Mouse (Mus musculus): ENCODE measurements around the gene Dnal4. TPM values are rescaled to one million over a fixed set of nuclear protein-coding genes. Genes with fewer than 3 reads are reported as not detected.
"Not testable (repeated sequence)": the region's sequence is repeated elsewhere in the genome, so short reads cannot be mapped to it uniquely, and the experiment has no call there.

Gene Dnal4
- polyA plus RNA-seq, 1 experiment: 18.7 TPM

- no peak overlapping the region for H3K27ac ChIP-seq (ENCODE audit: insufficient read depth, low read depth, low read length)
- WGBS: 83% methylated on average over 4 of the region's 4 CpGs
- peak; percentile 9; the same call in 1 of the 2 replicates for TF ChIP-seq CTCF (IDR thresholded peaks at IDR 0.05; ENCODE audit: extremely low read depth, insufficient read length, insufficient replicate concordance, low read depth, low read length)
- TF ChIP-seq POLR2A (IDR thresholded peaks at IDR 0.05; ENCODE audit: low read depth, low read length): no peak
- H3K36me3 ChIP-seq (ENCODE audit: control insufficient read depth, insufficient read depth, low read length): no peaks in the 10 kb centered on the region
- no peaks in the 10 kb centered on the region for H3K27me3 ChIP-seq (ENCODE audit: control insufficient read depth, insufficient read depth, low read length)
- H3K4me1 ChIP-seq (ENCODE audit: control insufficient read depth, insufficient read depth, insufficient read length, low read length): peaks cover 2% of the 10 kb centered on the region; the same call in 1 of the 2 replicates
- H3K4me3 ChIP-seq (ENCODE audit: low read depth, low read length): no peak overlapping the region
Measured at GRCm38 (mm10) chr15:79818325-79818724, 40.7 kb upstream of the Dnal4 start.

GRCm38 (mm10) chr15:79813666-79814258 lies 36.1 kb upstream of the Dnal4 start:
- H3K4me3 ChIP-seq (ENCODE audit: low read depth, low read length): no peak overlapping the region
- TF ChIP-seq CTCF (IDR thresholded peaks at IDR 0.05; ENCODE audit: extremely low read depth, insufficient read length, insufficient replicate concordance, low read depth, low read length) (no peak), POLR2A (IDR thresholded peaks at IDR 0.05; ENCODE audit: low read depth, low read length) (no peak)
- H3K27ac ChIP-seq (ENCODE audit: insufficient read depth, low read depth, low read length): no peak overlapping the region
- H3K27me3 ChIP-seq (ENCODE audit: control insufficient read depth, insufficient read depth, low read length): no peaks in the 10 kb centered on the region
- H3K36me3 ChIP-seq (ENCODE audit: control insufficient read depth, insufficient read depth, low read length): no peaks in the 10 kb centered on the region
- H3K4me1 ChIP-seq (ENCODE audit: control insufficient read depth, insufficient read depth, insufficient read length, low read length): no peaks in the 10 kb centered on the region
- WGBS: 58% methylated on average over 8 of the region's 8 CpGs

GRCm38 (mm10) chr15:79812840-79813239 lies 35.2 kb upstream of the Dnal4 start:
- not testable (repeated sequence) for H3K4me3 ChIP-seq (ENCODE audit: low read depth, low read length); H3K27ac ChIP-seq (ENCODE audit: insufficient read depth, low read depth, low read length); H3K36me3 ChIP-seq (ENCODE audit: control insufficient read depth, insufficient read depth, low read length); H3K4me1 ChIP-seq (ENCODE audit: control insufficient read depth, insufficient read depth, insufficient read length, low read length); H3K27me3 ChIP-seq (ENCODE audit: control insufficient read depth, insufficient read depth, low read length)
- 58% methylated on average over 2 of the region's 2 CpGs for WGBS

GRCm38 (mm10) chr15:79810997-79811396 lies 33.3 kb upstream of the Dnal4 start:
- H3K36me3 ChIP-seq (ENCODE audit: control insufficient read depth, insufficient read depth, low read length): no peaks in the 10 kb centered on the region
- no peak for TF ChIP-seq CTCF (IDR thresholded peaks at IDR 0.05; ENCODE audit: extremely low read depth, insufficient read length, insufficient replicate concordance, low read depth, low read length)
- H3K4me1 ChIP-seq (ENCODE audit: control insufficient read depth, insufficient read depth, insufficient read length, low read length): no peaks in the 10 kb centered on the region
- no peak overlapping the region for H3K27ac ChIP-seq (ENCODE audit: insufficient read depth, low read depth, low read length)
- no peak overlapping the region for H3K4me3 ChIP-seq (ENCODE audit: low read depth, low read length)
- H3K27me3 ChIP-seq (ENCODE audit: control insufficient read depth, insufficient read depth, low read length): no peaks in the 10 kb centered on the region
- WGBS: 63% methylated on average over 4 of the region's 4 CpGs

GRCm38 (mm10) chr15:79810061-79810460 lies 32.4 kb upstream of the Dnal4 start:
- TF ChIP-seq CTCF (IDR thresholded peaks at IDR 0.05; ENCODE audit: extremely low read depth, insufficient read length, insufficient replicate concordance, low read depth, low read length) (no peak), POLR2A (IDR thresholded peaks at IDR 0.05; ENCODE audit: low read depth, low read length) (no peak)
- Histone ChIP-seq H3K4me3 (ENCODE audit: low read depth, low read length) (no peak overlapping the region), H3K36me3 (ENCODE audit: control insufficient read depth, insufficient read depth, low read length) (no peaks in the 10 kb centered on the region), H3K4me1 (ENCODE audit: control insufficient read depth, insufficient read depth, insufficient read length, low read length) (no peaks in the 10 kb centered on the region), H3K27ac (ENCODE audit: insufficient read depth, low read depth, low read length) (no peak overlapping the region), H3K27me3 (ENCODE audit: control insufficient read depth, insufficient read depth, low read length) (peaks cover 6% of the 10 kb centered on the region)
- 38% methylated on average over 3 of the region's 3 CpGs for WGBS

- TF ChIP-seq CTCF (IDR thresholded peaks at IDR 0.05; ENCODE audit: extremely low read depth, insufficient read length, insufficient replicate concordance, low read depth, low read length) (no peak), POLR2A (IDR thresholded peaks at IDR 0.05; ENCODE audit: low read depth, low read length) (no peak)
- WGBS: 37% methylated on average over 5 of the region's 5 CpGs
- peaks cover 20% of the 10 kb centered on the region for H3K27me3 ChIP-seq (ENCODE audit: control insufficient read depth, insufficient read depth, low read length)
Measured at GRCm38 (mm10) chr15:79808658-79809057, 31.0 kb upstream of the Dnal4 start.

GRCm38 (mm10) chr15:79808114-79808513 lies 30.5 kb upstream of the Dnal4 start:
- no peak overlapping the region for H3K4me3 ChIP-seq (ENCODE audit: low read depth, low read length)
- H3K36me3 ChIP-seq (ENCODE audit: control insufficient read depth, insufficient read depth, low read length): no peaks in the 10 kb centered on the region
- TF ChIP-seq POLR2A (IDR thresholded peaks at IDR 0.05; ENCODE audit: low read depth, low read length) (no peak), CTCF (IDR thresholded peaks at IDR 0.05; ENCODE audit: extremely low read depth, insufficient read length, insufficient replicate concordance, low read depth, low read length) (peak; percentile 40; the same call in 1 of the 2 replicates)
- H3K4me1 ChIP-seq (ENCODE audit: control insufficient read depth, insufficient read depth, insufficient read length, low read length): peaks cover 3% of the 10 kb centered on the region
- peaks cover 26% of the 10 kb centered on the region for H3K27me3 ChIP-seq (ENCODE audit: control insufficient read depth, insufficient read depth, low read length)
- H3K27ac ChIP-seq (ENCODE audit: insufficient read depth, low read depth, low read length): no peak overlapping the region
- WGBS: 27% methylated on average over 5 of the region's 5 CpGs

More at GRCm38 (mm10) chr15:79808658-79809057, 31.0 kb upstream of the Dnal4 start:
- Histone ChIP-seq H3K4me3 (ENCODE audit: low read depth, low read length) (no peak overlapping the region), H3K36me3 (ENCODE audit: control insufficient read depth, insufficient read depth, low read length) (no peaks in the 10 kb centered on the region), H3K4me1 (ENCODE audit: control insufficient read depth, insufficient read depth, insufficient read length, low read length) (peaks cover 3% of the 10 kb centered on the region), H3K27ac (ENCODE audit: insufficient read depth, low read depth, low read length) (no peak overlapping the region)

All from small intestine, adult 2 months (tissue).